Mouse (Mus musculus) lung, adult 2 months (tissue): ENCODE data around the gene Eif4a1. TPM values are rescaled to one million over a fixed set of nuclear protein-coding genes. Genes with fewer than 3 reads are reported as not detected.

Experiments
- DNase-seq: peaks from one replicate; pipeline ENCODE4 v3.0.0; 2022
- H3K4me1 ChIP-seq: fragments of 200-500 bp; 2 replicates; pipeline ENCODE4 v1.6.1; 2011; ENCODE audit warnings: low read length; ENCODE audit not compliant: control insufficient read depth, insufficient read depth
- H3K4me3 ChIP-seq: fragments of 200-500 bp; replicated peaks from 2 replicates; pipeline ENCODE3; 2011; ENCODE audit warnings: low read depth, mild to moderate bottlenecking, control low read depth, low read length; ENCODE audit errors: extremely low read depth
- CTCF ChIP-seq: fragments of 200-500 bp; IDR thresholded peaks from 2 replicates; pipeline ENCODE4 v1.5.1; 2011; ENCODE audit warnings: mild to moderate bottlenecking, low read length, control low read depth; ENCODE audit not compliant: insufficient read depth
- POLR2A ChIP-seq: fragments of 200-500 bp; IDR thresholded peaks from 2 replicates; pipeline ENCODE4 v1.6.1; 2011; ENCODE audit warnings: low read depth, mild to moderate bottlenecking, control low read depth, low read length, borderline replicate concordance; ENCODE audit errors: extremely low read depth
- WGBS: fragments of 180-500 bp; shearing (Covaris S2); methylation state at CpG from one replicate; pipeline ENCODE4 v1.1.7; 2018; 5-methylcytosine and 5-hydroxymethylcytosine counted together
- polyA plus RNA-seq: library from polyadenylated mRNA; depleted of rRNA; stranded (reverse); fragments of >200 nt; gene quantifications from 2 replicates; pipeline ENCODE4 v1.2.3, GENCODE M21; 2012; rRNA removed

The Eif4a1 gene
- 152 and 265 TPM in 2 replicates for polyA plus RNA-seq

GRCm38 (mm10) chr11:69672211-69672706 is at the start of gene Eif4a1:
Eif4a1 (minus strand) TSS chr11:69672423.
- peak; percentile 100 for DNase-seq
- TF ChIP-seq POLR2A (peak; percentile 91), CTCF (no peak)
- Histone ChIP-seq H3K4me3 (peak within 1 kb of the TSS; percentile 94), H3K4me1 (peaks cover 8% of the 10 kb centered on the region; the same call in 1 of the 2 replicates)
- under 1% methylated on average over 36 of the region's 36 CpGs for WGBS

GRCm38 (mm10) chr11:69720852-69721251 is 48.6 kb upstream of the Eif4a1 start:
- peaks cover 2% of the 10 kb centered on the region; the same call in 1 of the 2 replicates for H3K4me1 ChIP-seq
- no peak overlapping the region for H3K4me3 ChIP-seq
- no peak for TF ChIP-seq POLR2A
- TF ChIP-seq CTCF = no peak
- WGBS = 56% methylated on average over 6 of the region's 6 CpGs
- DNase-seq = no peak

GRCm38 (mm10) chr11:69719423-69719822 is 47.2 kb upstream of the Eif4a1 start:
- WGBS = 69% methylated on average over 6 of the region's 6 CpGs
- TF ChIP-seq POLR2A = no peak
- no peak for TF ChIP-seq CTCF
- DNase-seq = no peak
- no peak overlapping the region for H3K4me3 ChIP-seq
- peaks cover 3% of the 10 kb centered on the region; the same call in 1 of the 2 replicates for H3K4me1 ChIP-seq

- 42% methylated on average over 15 of the region's 15 CpGs for WGBS
- H3K4me1 ChIP-seq = peaks cover 3% of the 10 kb centered on the region; the same call in 1 of the 2 replicates
- DNase-seq = no peak
- H3K4me3 ChIP-seq = no peak overlapping the region
- TF ChIP-seq CTCF (no peak), POLR2A (no peak)
Measured at GRCm38 (mm10) chr11:69718661-69719060, 46.4 kb upstream of the Eif4a1 start.

DNA sequence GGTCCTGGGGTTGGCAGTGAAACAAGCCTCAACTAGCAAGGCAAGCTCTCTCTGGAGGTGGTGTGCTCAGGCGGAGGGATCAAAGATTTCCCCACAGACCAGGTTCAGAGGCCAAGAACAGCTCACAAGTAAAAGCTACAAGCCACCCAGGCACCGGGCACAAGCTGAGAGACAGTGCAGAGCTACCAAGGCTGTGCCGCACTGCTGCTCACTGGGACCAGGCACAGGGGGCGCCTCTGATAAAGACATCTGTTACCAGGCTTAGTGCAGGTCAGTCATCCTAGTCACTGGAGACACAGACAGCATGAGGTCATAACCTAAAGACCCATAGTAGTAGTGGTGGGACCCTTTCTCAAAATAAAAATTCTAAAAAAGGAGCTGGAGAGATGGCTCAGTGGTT is 44.7 kb upstream of the Eif4a1 start:
- no peak for TF ChIP-seq CTCF
- 74% methylated on average over 4 of the region's 4 CpGs for WGBS
- Histone ChIP-seq H3K4me3 (no peak overlapping the region), H3K4me1 (peaks cover 3% of the 10 kb centered on the region; the same call in 1 of the 2 replicates)
- no peak for DNase-seq

DNA sequence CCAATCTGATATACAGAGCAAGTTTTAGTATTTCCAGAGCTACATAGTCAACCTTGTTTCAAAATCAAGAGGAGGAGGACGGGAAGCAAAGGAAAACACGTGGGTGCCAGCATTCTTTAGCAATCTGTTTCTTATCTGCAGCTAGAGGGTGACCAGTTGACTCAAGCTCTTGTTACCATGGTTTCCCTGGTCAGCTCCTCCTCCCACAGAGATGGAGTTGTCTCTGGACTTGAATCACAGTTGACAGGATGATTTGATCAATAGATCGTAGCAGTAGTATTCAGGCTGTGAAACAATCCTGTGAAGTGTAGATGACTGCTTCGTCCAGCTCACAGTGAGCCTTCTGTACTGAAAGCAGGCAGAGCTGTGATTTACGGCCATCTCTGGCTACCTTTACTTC is 43.7 kb upstream of the Eif4a1 start:
- 20% methylated on average over 5 of the region's 5 CpGs for WGBS
- DNase-seq = no peak
- Histone ChIP-seq H3K4me3 (no peak overlapping the region), H3K4me1 (peaks cover 3% of the 10 kb centered on the region; the same call in 1 of the 2 replicates)
- TF ChIP-seq POLR2A (no peak), CTCF (no peak)

- peak; percentile 42 for DNase-seq
- Histone ChIP-seq H3K4me1 (peaks cover 3% of the 10 kb centered on the region; the same call in 1 of the 2 replicates), H3K4me3 (no peak overlapping the region)
- TF ChIP-seq POLR2A (no peak), CTCF (peak; percentile 61)
- 59% methylated on average over 9 of the region's 9 CpGs for WGBS
Measured at GRCm38 (mm10) chr11:69715482-69715881, 43.3 kb upstream of the Eif4a1 start.

- TF ChIP-seq POLR2A = no peak
- TF ChIP-seq CTCF = no peak
- no peak for DNase-seq
- H3K4me3 ChIP-seq = no peak overlapping the region
- peaks cover 3% of the 10 kb centered on the region; the same call in 1 of the 2 replicates for H3K4me1 ChIP-seq
- 73% methylated on average over 18 of the region's 18 CpGs for WGBS
Measured at GRCm38 (mm10) chr11:69714636-69715329, 42.6 kb upstream of the Eif4a1 start.

GRCm38 (mm10) chr11:69712954-69713672 is 40.9 kb upstream of the Eif4a1 start:
- no peak overlapping the region for H3K4me3 ChIP-seq
- 75% methylated on average over 20 of the region's 20 CpGs for WGBS
- no peak for DNase-seq
- TF ChIP-seq POLR2A = no peak
- TF ChIP-seq CTCF = no peak
- peaks cover 3% of the 10 kb centered on the region; the same call in 1 of the 2 replicates for H3K4me1 ChIP-seq

GRCm38 (mm10) chr11:69711082-69711481 is 38.9 kb upstream of the Eif4a1 start:
- no peak for DNase-seq
- Histone ChIP-seq H3K4me1 (peaks cover 3% of the 10 kb centered on the region; the same call in 1 of the 2 replicates), H3K4me3 (no peak overlapping the region)
- 80% methylated on average over 2 of the region's 2 CpGs for WGBS
- no peak for TF ChIP-seq POLR2A
- no peak for TF ChIP-seq CTCF
